Mouse (Mus musculus): Measurements from ENCODE around the gene Map3k13. TPM values are rescaled to one million over a fixed set of nuclear protein-coding genes. Genes with fewer than 3 reads are reported as not detected.

Gene Map3k13
- polyA plus RNA-seq, 1 experiment from 2014 or later, result 0.14 TPM

- Histone ChIP-seq H3K4me3 (ENCODE audit: inconsistent target) (no peak overlapping the region), H3K27ac (no peak overlapping the region), H3K36me3 (ENCODE audit: inconsistent target) (no peaks in the 10 kb centered on the region), H3K79me2 (ENCODE audit: inconsistent target) (no peaks in the 10 kb centered on the region)
- WGBS (ENCODE audit: missing documents), result 19% methylated on average over 4 of the region's 4 CpGs
These were observed 33.0 kb downstream of the Map3k13 start for GRCm38 (mm10) chr16:21827153-21827552.

- Histone ChIP-seq H3K4me3 (ENCODE audit: inconsistent target) (no peak overlapping the region), H3K79me2 (ENCODE audit: inconsistent target) (no peaks in the 10 kb centered on the region), H3K27ac (no peak overlapping the region), H3K36me3 (ENCODE audit: inconsistent target) (no peaks in the 10 kb centered on the region)
- WGBS (ENCODE audit: missing documents), result 21% methylated on average over 4 of the region's 4 CpGs
These were observed 33.4 kb downstream of the Map3k13 start for GRCm38 (mm10) chr16:21827581-21827980.

DNA sequence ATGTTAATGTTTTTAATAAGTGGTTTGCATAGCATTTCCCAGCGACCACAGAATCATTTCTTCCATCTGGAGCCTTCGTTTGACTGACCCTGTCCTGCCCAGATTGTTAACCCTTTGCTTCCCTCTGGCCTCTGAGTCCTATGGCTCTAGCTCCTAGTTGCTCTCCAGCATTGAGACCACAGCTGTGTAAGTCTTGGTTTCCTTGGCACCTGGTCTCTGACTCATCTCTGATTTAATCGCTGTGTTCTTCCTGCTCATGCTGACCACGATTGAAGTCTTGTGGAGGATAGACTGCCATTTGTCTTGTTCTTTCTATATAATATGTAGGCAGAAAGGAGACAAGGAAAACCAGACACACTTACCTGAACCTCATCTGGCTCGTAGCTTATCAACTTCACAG lies 35.6 kb downstream of the Map3k13 start:
- Histone ChIP-seq H3K27ac (no peak overlapping the region), H3K36me3 (ENCODE audit: inconsistent target) (no peaks in the 10 kb centered on the region), H3K4me3 (ENCODE audit: inconsistent target) (no peak overlapping the region), H3K79me2 (ENCODE audit: inconsistent target) (no peaks in the 10 kb centered on the region)
- WGBS (ENCODE audit: missing documents), result 15% methylated on average over 5 of the region's 5 CpGs

GRCm38 (mm10) chr16:21830784-21831183 lies 36.6 kb downstream of the Map3k13 start:
- WGBS (ENCODE audit: missing documents), result 88% methylated on average over 6 of the region's 6 CpGs
- no peaks in the 10 kb centered on the region for H3K79me2 ChIP-seq (ENCODE audit: inconsistent target)
- H3K36me3 ChIP-seq (ENCODE audit: inconsistent target), result no peaks in the 10 kb centered on the region
- no peak overlapping the region for H3K4me3 ChIP-seq (ENCODE audit: inconsistent target)
- H3K27ac ChIP-seq, result no peak overlapping the region

GRCm38 (mm10) chr16:21831764-21832163 lies 37.6 kb downstream of the Map3k13 start:
- Histone ChIP-seq H3K4me3 (ENCODE audit: inconsistent target) (no peak overlapping the region), H3K36me3 (ENCODE audit: inconsistent target) (no peaks in the 10 kb centered on the region), H3K27ac (no peak overlapping the region), H3K79me2 (ENCODE audit: inconsistent target) (no peaks in the 10 kb centered on the region)
- 92% methylated on average over 5 of the region's 5 CpGs for WGBS (ENCODE audit: missing documents)

DNA sequence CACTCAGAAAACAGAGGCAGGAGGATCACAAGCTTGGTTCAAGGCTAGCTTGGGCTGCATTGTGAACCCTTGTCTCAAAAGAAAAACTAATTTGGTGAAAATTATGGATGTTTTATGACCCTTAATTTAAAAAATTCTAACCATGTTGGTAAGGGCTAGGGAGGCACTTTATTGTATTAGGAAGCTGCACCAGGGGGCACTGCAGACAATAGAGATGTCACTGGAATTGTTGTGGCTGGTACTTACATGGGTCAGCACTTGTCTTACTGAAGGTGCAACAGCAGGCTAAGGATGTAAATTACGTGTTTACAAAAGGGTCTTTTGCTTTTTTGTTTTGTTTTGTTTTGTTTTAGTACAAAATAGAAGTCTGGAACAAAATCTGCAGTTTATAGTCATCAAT lies 39.3 kb downstream of the Map3k13 start:
- H3K4me3 ChIP-seq (ENCODE audit: inconsistent target), result no peak overlapping the region
- no peak overlapping the region for H3K27ac ChIP-seq
- WGBS (ENCODE audit: missing documents), result 94% methylated on average over 1 of the region's 1 CpGs

GRCm38 (mm10) chr16:21833970-21834369 lies 39.8 kb downstream of the Map3k13 start:
- H3K4me3 ChIP-seq (ENCODE audit: inconsistent target), result no peak overlapping the region
- no peaks in the 10 kb centered on the region for H3K79me2 ChIP-seq (ENCODE audit: inconsistent target)
- no peak overlapping the region for H3K27ac ChIP-seq
- H3K36me3 ChIP-seq (ENCODE audit: inconsistent target), result no peaks in the 10 kb centered on the region
- 88% methylated on average over 10 of the region's 10 CpGs for WGBS (ENCODE audit: missing documents)

More for the DNA sequence above, 39.3 kb downstream of the Map3k13 start:
- Histone ChIP-seq H3K79me2 (ENCODE audit: inconsistent target) (no peaks in the 10 kb centered on the region), H3K36me3 (ENCODE audit: inconsistent target) (no peaks in the 10 kb centered on the region)

DNA sequence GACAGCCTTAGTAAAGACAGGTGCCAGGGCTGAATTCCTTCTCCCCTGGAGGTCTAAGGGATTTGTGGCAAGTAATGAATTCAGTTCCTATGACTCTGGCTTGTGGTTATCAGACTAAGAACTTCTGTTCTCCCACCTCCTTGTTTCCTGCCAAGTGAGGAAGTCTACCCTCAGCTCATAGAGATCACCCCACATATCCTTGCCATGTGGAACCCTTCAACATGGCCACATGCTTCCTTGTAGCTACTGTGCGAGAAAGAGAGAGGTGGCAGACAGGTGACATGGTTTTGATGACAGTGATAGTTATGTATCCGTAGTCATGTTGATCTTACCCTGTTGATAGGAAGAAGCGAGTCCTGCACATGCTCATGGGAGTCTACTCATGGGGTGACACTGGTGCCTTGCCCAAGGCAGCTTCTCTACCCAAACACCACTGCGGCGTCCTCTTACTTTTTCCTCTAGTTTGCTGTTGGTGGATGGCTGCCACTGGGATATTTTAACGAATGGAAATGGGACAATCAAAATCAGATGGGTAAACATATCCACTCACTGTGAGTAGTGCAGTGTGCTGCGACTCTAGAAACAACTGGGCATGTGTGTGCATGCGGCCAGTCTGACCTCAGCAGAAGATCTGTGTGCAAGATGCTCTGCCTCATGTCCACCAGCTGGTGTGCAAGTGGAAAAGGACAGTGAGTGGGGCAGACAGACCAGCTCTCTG lies 40.9 kb downstream of the Map3k13 start:
- WGBS (ENCODE audit: missing documents), result 79% methylated on average over 8 of the region's 8 CpGs
- H3K79me2 ChIP-seq (ENCODE audit: inconsistent target), result no peaks in the 10 kb centered on the region
- H3K27ac ChIP-seq, result no peak overlapping the region
- H3K36me3 ChIP-seq (ENCODE audit: inconsistent target), result no peaks in the 10 kb centered on the region
- no peak overlapping the region for H3K4me3 ChIP-seq (ENCODE audit: inconsistent target)

GRCm38 (mm10) chr16:21835584-21835931 lies 41.4 kb downstream of the Map3k13 start:
- Histone ChIP-seq H3K27ac (no peak overlapping the region), H3K4me3 (ENCODE audit: inconsistent target) (no peak overlapping the region)
- WGBS (ENCODE audit: missing documents), result 57% methylated on average over 7 of the region's 7 CpGs

GRCm38 (mm10) chr16:21836311-21837072 lies 42.3 kb downstream of the Map3k13 start:
- Histone ChIP-seq H3K36me3 (ENCODE audit: inconsistent target) (no peaks in the 10 kb centered on the region), H3K4me3 (ENCODE audit: inconsistent target) (no peak overlapping the region), H3K79me2 (ENCODE audit: inconsistent target) (no peaks in the 10 kb centered on the region), H3K27ac (no peak overlapping the region)
- 17% methylated on average over 7 of the region's 7 CpGs for WGBS (ENCODE audit: missing documents)

More at GRCm38 (mm10) chr16:21835584-21835931, 41.4 kb downstream of the Map3k13 start:
- H3K79me2 ChIP-seq (ENCODE audit: inconsistent target), result no peaks in the 10 kb centered on the region
- no peaks in the 10 kb centered on the region for H3K36me3 ChIP-seq (ENCODE audit: inconsistent target)

DNA sequence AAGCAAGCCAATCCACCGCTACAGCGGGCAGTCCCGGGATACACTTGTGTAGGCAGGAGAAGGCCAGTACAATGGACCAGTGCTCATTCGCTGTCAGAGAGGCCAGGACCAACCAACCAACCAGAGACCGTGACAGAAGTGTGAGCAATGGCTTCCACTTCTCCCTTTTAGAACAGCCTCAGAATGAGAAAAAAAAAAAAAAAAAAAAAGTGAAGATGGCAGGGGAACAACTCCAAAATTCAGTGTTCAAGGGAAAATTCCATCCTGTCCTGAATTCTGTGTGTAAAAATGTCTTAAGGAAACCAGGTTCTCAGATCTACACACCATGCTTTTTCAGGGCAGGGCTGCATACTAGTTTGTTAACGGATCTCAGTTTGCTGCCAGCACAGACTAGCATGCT lies 43.5 kb downstream of the Map3k13 start:
- Histone ChIP-seq H3K36me3 (ENCODE audit: inconsistent target) (no peaks in the 10 kb centered on the region), H3K27ac (no peak overlapping the region), H3K79me2 (ENCODE audit: inconsistent target) (no peaks in the 10 kb centered on the region), H3K4me3 (ENCODE audit: inconsistent target) (no peak overlapping the region)
- 78% methylated on average over 6 of the region's 6 CpGs for WGBS (ENCODE audit: missing documents)

DNA sequence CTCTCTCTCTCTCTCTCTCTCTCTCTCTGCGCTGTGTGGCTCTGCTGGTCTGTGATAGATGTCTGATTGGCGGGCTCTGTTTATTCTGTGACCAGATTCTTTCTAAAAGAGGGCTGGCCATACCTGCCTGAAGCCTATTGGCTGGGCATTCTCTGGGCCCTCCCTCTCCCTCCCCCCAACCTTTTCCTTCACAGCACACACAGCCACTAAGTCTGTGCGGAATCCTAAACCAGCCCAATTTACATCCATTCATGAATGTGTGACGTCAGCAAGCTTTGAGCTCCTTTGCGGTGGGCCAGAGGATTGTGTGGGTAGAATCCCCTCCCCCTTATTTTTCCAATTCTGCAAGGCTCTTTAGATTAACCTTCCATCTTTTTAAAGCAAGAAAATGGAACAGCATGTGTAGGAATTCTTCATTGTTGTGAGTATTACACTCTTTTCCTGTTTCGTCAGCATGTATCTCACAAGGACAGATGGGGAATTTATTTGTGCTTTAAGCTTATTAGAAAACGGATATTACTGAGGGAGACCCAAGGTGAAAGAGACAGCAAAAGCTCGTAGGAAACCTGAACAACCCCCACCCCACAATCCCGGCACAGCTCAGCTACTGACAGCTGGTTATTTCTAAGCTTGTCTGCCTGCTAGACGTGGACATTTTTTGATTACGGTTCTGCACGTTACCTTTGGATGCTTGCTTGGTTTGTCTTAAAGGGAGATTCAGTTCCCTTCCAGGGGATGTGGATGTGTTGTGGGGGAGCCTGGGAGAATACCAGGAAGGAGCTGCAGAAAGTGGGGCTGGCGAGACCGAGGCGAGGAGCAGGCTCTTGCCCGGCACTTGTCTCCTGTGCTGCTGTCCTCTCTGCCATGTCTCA lies 51.9 kb downstream of the Map3k13 start:
- no peaks in the 10 kb centered on the region for H3K79me2 ChIP-seq (ENCODE audit: inconsistent target)
- WGBS (ENCODE audit: missing documents), result 11% methylated on average over 14 of the region's 16 CpGs
- H3K4me3 ChIP-seq (ENCODE audit: inconsistent target), result no peak overlapping the region

GRCm38 (mm10) chr16:21848444-21848843 lies 54.3 kb downstream of the Map3k13 start:
- H3K36me3 ChIP-seq (ENCODE audit: inconsistent target), result no peaks in the 10 kb centered on the region
- H3K4me3 ChIP-seq (ENCODE audit: inconsistent target), result no peak overlapping the region
- H3K79me2 ChIP-seq (ENCODE audit: inconsistent target), result no peaks in the 10 kb centered on the region
- 90% methylated on average over 3 of the region's 3 CpGs for WGBS (ENCODE audit: missing documents)
- no peak overlapping the region for H3K27ac ChIP-seq

More for the DNA sequence above, 51.9 kb downstream of the Map3k13 start:
- H3K36me3 ChIP-seq (ENCODE audit: inconsistent target), result no peaks in the 10 kb centered on the region
- H3K27ac ChIP-seq, result no peak overlapping the region

DNA sequence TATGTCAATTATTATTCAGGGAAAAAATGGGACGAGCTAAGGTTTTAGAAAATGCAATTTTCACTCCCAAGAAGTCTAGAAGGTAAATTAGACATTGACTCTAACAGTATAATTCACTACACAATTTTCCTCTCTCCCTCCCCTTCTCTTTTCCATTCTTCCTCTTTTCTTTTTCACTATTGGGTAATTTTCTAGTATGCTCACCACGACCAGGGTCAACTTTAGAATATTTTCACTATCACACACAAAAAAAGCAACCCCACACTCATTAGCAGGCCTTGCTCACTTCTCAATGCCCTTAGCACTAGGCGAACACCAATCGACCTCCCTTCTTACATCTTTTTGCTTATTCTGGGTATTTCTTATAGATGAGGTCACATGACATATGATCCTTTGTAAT lies 54.7 kb downstream of the Map3k13 start:
- H3K79me2 ChIP-seq (ENCODE audit: inconsistent target), result no peaks in the 10 kb centered on the region
- no peak overlapping the region for H3K27ac ChIP-seq
- WGBS (ENCODE audit: missing documents), result 64% methylated on average over 4 of the region's 4 CpGs
- H3K4me3 ChIP-seq (ENCODE audit: inconsistent target), result no peak overlapping the region
- no peaks in the 10 kb centered on the region for H3K36me3 ChIP-seq (ENCODE audit: inconsistent target)

All from macrophage (primary cell).